Mouse (Mus musculus): ENCODE results near the gene Clic5.
"Not testable (repeated sequence)": the region's sequence is repeated elsewhere in the genome, so short reads cannot be mapped to it uniquely, and the experiment has no call there.

The Clic5 gene

GRCm38 (mm10) chr17:44188042-44188768 is at the start of gene Clic5:
Gene Clic5, plus strand, starts transcription at chr17:44188584.
- in situ Hi-C loops (cut with MboI): no loop called here

DNA sequence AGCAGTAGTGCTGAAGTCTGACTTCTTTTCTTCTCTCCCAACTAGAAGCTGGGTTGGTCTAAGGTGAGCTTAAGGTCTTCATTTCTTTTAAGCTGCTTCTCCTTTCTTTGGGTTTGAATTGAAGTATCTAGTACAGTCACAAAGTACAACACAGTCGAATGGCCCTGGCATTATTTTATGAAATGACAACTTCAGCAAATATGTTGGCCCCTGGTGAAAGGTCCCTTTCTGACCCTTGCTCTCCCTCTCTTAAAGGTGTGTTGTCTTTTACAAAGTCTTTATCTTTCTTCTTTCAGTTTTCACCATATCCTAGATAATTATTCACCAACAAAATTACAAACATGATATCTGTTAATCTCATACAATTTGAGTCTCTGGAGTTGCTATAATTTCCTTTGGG is 42.6 kb upstream of the Clic5 start:
- in situ Hi-C loops (cut with MboI): no loop called here

DNA sequence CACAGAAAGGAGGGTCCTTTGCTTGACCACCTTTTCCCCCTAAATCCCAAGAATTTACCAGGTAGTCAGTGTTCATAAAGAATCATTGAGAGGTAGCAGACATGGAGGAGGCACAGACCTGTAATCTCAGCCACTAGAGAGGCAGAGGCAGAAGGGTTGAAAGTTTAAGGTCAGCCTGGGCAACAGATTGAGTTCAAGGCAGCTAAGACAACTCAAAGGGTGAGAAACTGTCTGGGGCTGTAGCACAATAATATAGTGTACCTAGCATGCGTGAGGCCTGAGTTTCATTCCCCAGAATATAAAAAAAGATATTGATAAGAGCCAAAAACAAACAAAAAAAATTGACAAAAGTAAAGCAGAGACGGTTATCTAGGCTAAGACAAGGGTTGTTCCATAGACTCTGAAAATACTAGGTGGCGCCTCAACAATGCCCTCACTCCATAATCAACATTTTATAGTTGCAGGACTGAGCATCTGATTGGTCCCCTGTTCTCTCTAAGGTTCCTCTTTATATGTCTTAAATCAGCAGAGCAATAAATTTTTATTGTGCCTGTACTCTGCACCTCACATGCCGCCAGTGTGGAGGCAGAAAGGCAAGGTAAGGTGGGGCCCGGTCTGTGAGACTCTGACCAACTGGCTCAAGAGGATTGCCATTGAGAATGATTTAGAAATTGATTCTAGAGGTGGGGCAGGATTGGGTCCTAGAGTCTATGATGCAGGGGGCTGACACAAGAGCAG is 40.1 kb upstream of the Clic5 start:
- in situ Hi-C loops (cut with MboI): no loop called here

DNA sequence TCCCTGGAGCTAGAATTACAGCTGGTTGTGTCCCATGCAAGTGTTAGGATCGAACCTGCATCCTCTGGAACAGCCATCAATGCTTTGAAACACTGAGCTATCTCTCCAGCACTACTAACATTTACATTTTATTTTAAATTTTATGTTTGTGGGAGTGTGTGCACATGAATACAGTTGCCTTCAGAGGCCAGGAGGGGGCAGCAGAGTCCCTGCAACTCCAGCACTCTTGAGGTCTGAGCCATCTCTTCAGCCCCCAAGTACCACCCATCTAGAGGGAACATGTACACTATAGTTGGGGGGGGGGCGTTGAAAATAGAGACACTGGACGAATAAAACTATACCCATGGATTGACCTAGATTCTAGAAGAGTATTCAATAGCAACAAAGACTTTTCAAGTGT is 37.3 kb upstream of the Clic5 start:
- in situ Hi-C loops (cut with MboI): no loop called here

- in situ Hi-C loops (cut with MboI): no loop called here
Observed at GRCm38 (mm10) chr17:44151889-44152288, 36.5 kb upstream of the Clic5 start.

GRCm38 (mm10) chr17:44153871-44154270 is 34.5 kb upstream of the Clic5 start:
- in situ Hi-C loops (cut with MboI): no loop called here

GRCm38 (mm10) chr17:44155204-44155603 is 33.2 kb upstream of the Clic5 start:
- in situ Hi-C loops (cut with MboI): no loop called here

DNA sequence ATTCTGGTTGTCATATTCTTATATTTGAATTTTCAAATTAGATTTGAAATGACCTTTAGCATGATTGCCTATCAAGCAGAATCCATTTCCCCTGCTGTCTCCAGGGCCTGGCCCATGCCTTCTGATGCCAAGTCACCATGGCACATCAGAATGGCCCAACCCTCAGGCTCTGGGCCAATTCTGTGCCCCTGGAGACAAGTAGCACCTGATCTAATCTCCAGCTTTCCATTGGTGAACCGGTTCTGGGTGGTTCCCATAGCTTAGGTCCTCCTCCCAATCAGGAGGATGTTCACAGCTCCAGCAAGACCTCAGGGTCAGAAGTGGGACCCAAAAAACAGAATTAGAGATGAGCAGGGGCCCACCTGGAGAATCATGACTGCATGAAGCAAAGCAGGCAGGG is 30.2 kb upstream of the Clic5 start:
- in situ Hi-C loops (cut with MboI): no loop called here

GRCm38 (mm10) chr17:44160449-44160848 is 27.9 kb upstream of the Clic5 start:
- in situ Hi-C loops (cut with MboI): no loop called here

DNA sequence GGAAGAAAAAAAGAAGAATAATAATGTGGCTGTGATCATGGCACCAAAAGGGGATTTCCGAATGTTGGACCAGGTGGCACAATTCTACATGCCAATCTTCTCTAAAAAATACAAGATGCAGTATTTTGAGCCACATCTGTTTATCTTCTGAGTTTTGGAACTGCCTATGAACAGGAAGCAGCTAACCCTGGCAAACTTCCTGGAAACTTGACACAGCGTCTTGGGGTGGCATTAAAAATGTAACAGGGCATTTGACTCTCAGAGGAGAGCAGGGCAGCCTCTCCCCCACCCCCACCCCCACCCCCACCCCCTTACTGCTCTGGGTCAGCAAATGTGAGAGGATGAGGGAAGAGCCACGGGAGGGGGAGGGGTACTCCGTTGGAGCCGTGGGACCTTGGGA is 25.9 kb upstream of the Clic5 start:
- in situ Hi-C loops (cut with MboI): no loop called here

- in situ Hi-C loops (cut with MboI): no loop called here
Observed at GRCm38 (mm10) chr17:44162935-44163334, 25.4 kb upstream of the Clic5 start.

GRCm38 (mm10) chr17:44165730-44166347 is 22.5 kb upstream of the Clic5 start:
- in situ Hi-C loops (cut with MboI): no loop called here

DNA sequence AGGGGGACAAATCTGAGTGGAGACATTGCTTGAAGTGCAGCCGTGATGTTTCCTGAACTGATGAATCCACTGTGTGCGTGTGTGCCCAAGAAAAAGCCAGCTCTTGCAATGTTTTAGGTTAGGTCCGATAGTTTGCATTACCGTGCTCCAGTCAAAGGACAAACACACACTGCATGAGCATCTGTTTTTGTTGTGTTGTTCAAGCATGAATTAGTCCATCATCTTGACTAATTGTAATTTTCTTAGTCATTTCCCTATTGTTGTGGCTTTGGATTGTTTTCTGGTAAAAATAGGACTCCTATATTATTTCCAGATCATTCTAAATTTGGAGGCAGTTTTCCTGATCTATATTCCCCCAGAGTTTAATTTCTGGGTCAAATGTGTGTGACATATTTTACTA is 18.7 kb upstream of the Clic5 start:
- in situ Hi-C loops (cut with MboI): no loop called here

DNA sequence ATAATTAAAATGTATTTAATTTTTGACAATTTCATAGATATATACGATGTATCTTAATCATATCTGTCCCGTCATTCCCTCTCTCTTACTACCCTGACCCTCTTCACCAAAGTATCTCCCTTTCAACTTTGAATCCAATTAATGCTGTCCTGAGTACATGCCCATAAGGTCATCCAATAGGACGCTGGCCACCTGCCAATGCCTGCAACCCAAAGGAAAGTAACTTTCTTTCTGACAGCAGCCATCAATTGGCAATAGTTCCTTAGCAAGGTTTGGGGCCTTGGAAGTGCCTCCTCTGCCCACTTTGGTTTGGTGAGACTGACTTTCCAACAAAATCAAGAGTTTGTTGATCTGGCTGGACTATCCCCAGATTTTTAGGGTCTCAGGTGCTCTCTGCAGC is 18.1 kb upstream of the Clic5 start:
- in situ Hi-C loops (cut with MboI): no loop called here

DNA sequence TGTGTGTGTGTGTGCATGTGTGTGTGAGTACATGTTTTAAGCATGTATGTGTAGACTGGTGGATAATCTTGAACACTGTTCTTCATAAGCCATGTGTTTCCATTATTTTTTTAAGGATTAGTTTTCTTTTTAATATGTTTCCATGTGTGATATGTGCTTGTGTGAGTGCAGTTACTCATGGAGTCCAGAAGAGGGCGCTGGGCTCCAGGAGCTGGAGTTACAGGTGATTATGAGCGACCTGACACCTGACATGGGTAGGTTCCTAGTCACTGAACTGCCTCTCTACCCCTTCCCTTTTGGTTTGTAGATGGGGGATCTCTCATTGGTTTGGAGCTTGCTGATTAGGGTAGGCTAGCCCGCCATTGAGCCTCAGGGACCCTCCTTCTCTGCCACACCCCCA is 16.5 kb upstream of the Clic5 start:
- in situ Hi-C loops (cut with MboI): no loop called here

DNA sequence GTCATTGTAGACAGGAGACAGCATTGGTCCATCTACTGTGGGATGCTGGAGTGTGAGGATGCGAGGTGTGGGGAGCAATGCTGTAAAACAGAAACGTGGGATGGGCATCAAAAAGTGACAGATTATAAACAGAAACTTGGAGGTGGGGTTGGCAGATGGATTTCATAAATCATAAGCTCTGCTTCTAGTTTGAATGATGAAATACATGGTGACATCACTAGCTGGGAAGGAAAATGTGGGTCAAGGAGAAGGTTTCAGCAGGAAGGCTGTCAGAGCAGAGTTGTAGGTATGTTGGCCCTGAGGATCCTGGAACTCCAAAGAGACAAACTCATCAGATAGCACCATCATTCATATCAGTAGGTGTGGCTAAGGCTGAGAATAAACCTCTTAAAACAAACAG is 15.0 kb upstream of the Clic5 start:
- in situ Hi-C loops (cut with MboI): no loop called here

DNA sequence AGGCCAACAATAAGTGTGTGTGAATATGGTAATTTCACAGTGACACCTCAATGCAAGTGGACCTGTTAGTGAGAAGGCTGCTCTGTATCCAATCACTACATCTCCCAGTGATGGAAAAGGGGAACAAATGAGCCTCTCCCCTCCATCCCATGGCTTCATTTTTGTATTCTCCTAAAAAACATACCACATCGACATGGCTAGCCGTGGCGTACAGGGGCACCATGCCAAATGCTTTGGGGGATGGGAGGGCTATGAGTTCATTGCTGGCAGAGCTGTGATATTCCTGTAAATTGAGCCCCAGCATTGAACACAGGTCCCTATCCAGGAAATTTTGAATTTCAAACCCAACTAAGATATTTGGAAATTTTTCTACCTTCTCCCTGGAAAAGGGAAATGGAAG is 11.1 kb upstream of the Clic5 start:
- in situ Hi-C loops (cut with MboI): no loop called here

DNA sequence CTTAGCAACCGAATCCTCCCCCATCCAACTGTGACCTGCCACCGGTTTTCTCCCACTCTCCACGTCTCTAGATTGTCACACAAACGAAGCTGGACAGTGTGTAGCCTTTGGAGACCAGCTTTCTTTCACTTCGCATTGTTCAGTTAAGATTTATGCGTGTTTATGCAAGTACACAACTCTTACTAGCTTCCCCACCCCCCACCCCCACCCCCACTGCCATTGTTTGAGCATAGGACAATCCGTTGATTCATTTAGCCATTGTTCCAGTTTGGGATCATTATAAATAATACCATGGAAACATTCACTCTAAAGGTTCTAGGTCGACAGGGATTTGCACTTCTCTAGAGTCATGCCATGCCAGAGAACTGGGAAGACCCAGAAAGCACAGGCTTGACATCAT is 7.0 kb upstream of the Clic5 start:
- in situ Hi-C loops (cut with MboI): no loop called here

DNA sequence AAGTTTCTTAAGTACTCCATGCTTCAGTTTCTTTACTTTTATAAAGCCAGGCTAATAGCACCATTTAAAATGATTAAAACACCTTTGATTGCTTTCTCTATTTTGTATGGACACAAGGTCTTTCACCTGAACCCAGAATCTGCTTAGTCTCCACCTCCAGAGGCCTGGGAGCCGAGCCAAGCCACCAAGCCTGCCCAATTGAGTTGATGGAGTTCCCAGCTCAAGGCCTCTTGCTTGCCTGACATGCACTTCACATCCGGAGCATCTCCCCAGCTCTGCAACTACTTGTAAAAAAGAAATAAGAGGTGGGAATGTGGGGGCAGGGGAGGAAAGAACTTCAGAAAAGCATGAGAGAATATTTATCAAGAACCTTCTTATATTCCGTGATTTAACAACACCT is 1.5 kb upstream of the Clic5 start:
- in situ Hi-C loops (cut with MboI): no loop called here

GRCm38 (mm10) chr17:44187537-44187936 is 847 bp upstream of the Clic5 start:
- in situ Hi-C loops (cut with MboI): not testable (repeated sequence)

DNA sequence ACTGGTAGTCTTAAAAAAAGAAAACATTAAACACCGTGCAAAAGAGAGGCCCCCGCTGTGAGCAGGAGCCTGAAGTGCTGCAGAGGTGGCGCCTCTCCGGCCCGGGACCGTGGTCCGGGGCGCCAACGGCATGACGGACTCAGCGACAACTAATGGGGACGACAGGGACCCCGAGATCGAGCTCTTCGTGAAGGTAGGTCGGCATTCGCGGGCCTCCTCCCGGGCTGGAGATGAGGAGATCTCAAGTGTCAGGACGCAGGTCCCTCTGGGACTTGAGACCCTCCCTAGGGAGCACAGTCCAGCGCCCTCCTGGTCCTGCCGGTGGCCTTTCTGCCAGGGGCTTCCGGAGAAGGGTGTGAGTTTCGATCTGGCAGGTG is 373 bp downstream of the Clic5 start:
- in situ Hi-C loops (cut with MboI): no loop called here

DNA sequence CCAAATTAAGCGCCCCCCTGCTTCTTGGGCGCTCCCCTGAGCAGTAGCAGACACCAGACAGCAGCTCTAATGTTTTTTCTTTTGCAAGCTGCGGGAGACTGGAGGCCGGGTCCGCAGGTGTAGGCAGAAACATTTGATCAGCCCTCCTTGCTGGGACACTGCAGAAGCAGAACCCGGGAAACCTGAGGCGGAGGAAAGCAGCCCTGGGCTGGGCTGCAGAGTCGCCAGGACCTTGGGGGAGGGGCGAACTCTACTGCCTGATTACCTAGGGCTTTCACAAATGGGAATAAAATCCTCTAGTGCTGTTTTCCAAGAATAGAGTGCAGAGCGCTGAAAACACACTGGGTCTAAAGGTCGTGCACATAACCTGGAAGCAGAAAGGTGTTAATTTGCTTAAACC is 1.3 kb downstream of the Clic5 start:
- in situ Hi-C loops (cut with MboI): no loop called here

DNA sequence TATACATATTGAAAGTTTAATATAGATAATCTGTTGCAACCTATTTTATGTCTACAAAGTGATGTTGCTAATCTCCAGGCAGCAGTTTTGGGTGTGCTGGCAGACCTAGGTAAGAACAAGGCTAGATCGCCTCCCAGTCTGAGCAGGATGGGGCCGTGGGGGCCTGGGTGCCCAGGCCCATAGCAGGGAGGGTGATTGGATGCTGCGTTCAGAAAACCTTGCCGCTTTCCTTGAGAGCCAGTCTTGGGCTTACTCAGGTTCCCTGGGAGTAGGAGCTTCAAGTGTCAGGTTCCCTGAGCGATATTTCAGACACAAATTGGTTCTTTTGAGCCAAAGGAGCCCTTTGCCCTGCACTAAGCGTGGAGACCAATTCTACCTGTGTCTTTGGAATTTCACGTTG is 1.9 kb downstream of the Clic5 start:
- in situ Hi-C loops (cut with MboI): no loop called here

All from mature B cell (primary cell).